Mouse (Mus musculus) urinary bladder, adult 18-20 months (tissue): ENCODE data around the gene Ctnna2.

Experiments
- DNase-seq, 2 experiments: peaks; one replicate each; pipeline ENCODE4 v3.0.0; 2022; ENCODE audit warnings: low spot score in 2 of 2, mixed read lengths in 2 of 2

The Ctnna2 gene

GRCm38 (mm10) chr6:77582568-77582967 lies 396.9 kb downstream of the Ctnna2 start:
- DNase-seq, result no peak

GRCm38 (mm10) chr6:77580926-77581325 lies 398.6 kb downstream of the Ctnna2 start:
- no peak for DNase-seq

- DNase-seq, result no peak
Observed at GRCm38 (mm10) chr6:77578612-77579011, 400.9 kb downstream of the Ctnna2 start.

GRCm38 (mm10) chr6:77577585-77577984 lies 401.9 kb downstream of the Ctnna2 start:
- DNase-seq, result no peak

- DNase-seq, result no peak
Observed at GRCm38 (mm10) chr6:77572614-77573013, 406.9 kb downstream of the Ctnna2 start.

- no peak for DNase-seq
Observed at GRCm38 (mm10) chr6:77569851-77570250, 409.6 kb downstream of the Ctnna2 start.

- no peak for DNase-seq
Observed at GRCm38 (mm10) chr6:77556181-77556580, 423.3 kb downstream of the Ctnna2 start.

- DNase-seq, result no peak
Observed at GRCm38 (mm10) chr6:77537055-77537807, 442.3 kb downstream of the Ctnna2 start.

- no peak for DNase-seq
Observed at GRCm38 (mm10) chr6:77527636-77528035, 451.9 kb downstream of the Ctnna2 start.

- DNase-seq, result no peak
Observed at GRCm38 (mm10) chr6:77521836-77522235, 457.7 kb downstream of the Ctnna2 start.

- no peak for DNase-seq
Observed at GRCm38 (mm10) chr6:77516515-77516914, 463.0 kb downstream of the Ctnna2 start.

GRCm38 (mm10) chr6:77511805-77512204 lies 467.7 kb downstream of the Ctnna2 start:
- no peak for DNase-seq

- no peak for DNase-seq
Observed at GRCm38 (mm10) chr6:77491721-77492120, 487.8 kb downstream of the Ctnna2 start.

- no peak for DNase-seq
Observed at GRCm38 (mm10) chr6:77486658-77487057, 492.8 kb downstream of the Ctnna2 start.

- DNase-seq, result no peak
Observed at GRCm38 (mm10) chr6:77482081-77482480, 497.4 kb downstream of the Ctnna2 start.

GRCm38 (mm10) chr6:77475354-77475753 lies 504.1 kb downstream of the Ctnna2 start:
- DNase-seq, result peak in 1 of 2 experiments; percentile 1

- DNase-seq, result no peak
Observed at GRCm38 (mm10) chr6:77473256-77473655, 506.2 kb downstream of the Ctnna2 start.

- no peak for DNase-seq
Observed at GRCm38 (mm10) chr6:77468058-77468457, 511.4 kb downstream of the Ctnna2 start.

GRCm38 (mm10) chr6:77462737-77463136 lies 516.8 kb downstream of the Ctnna2 start:
- peak in 1 of 2 experiments; percentile 2 for DNase-seq

GRCm38 (mm10) chr6:77457919-77458318 lies 521.6 kb downstream of the Ctnna2 start:
- DNase-seq, result no peak

GRCm38 (mm10) chr6:77446861-77447260 lies 532.6 kb downstream of the Ctnna2 start:
- DNase-seq, result no peak

GRCm38 (mm10) chr6:77443906-77444305 lies 535.6 kb downstream of the Ctnna2 start:
- no peak for DNase-seq

GRCm38 (mm10) chr6:77441051-77441450 lies 538.4 kb downstream of the Ctnna2 start:
- DNase-seq, result no peak

- DNase-seq, result no peak
Observed at GRCm38 (mm10) chr6:77430381-77430780, 549.1 kb downstream of the Ctnna2 start.
